Mouse (Mus musculus) fibroblast of lung, adult 2 months (primary cell): ENCODE measurements around the gene Gm6121.
"Not testable (repeated sequence)": the region's sequence is repeated elsewhere in the genome, so short reads cannot be mapped to it uniquely, and the experiment has no call there.

Experiments used
- DNase-seq: peaks from one replicate; pipeline ENCODE4 v3.0.0-alpha.2; 2011; ENCODE audit warnings: low read depth

Gm6121 gene

GRCm38 (mm10) chrX:26935597-26935996 lies at the start of gene Gm6121:
Gm6121 (minus strand) TSS chrX:26935697.
- not testable (repeated sequence) for DNase-seq
